In genomic region chr9:45470746-45471471, GRCm38 (mm10) we compare ENCODE assay signal across 9 mouse cellular contexts. TPM values are rescaled to one million over a fixed set of nuclear protein-coding genes. Genes with fewer than 3 reads are reported as not detected.
A peak's percentile ranks its signal among the peaks of the same experiment; 100 is the strongest.
DNase-seq lines count a peak whose midpoint lies in the region; ATAC-seq and TF ChIP-seq lines count a peak whose summit lies in the region.
"Had no signal": no experiment of that assay in that cellular context is flagged by ENCODE, and none has a peak within 500 bp of the region (broad histone marks: within the 10 kb centered on the region; RNA-seq: fewer than 3 reads in every experiment).

No protein-coding gene starts in this region.

- WGBS in kidney, adult 2 months, result 74% methylated on average over 10 of the region's 10 CpGs
- 87% methylated on average over 10 of the region's 10 CpGs for WGBS in kidney, embryonic 14.5 days

- no peaks in the 10 kb centered on the region for H3K9me3 ChIP-seq in kidney, embryonic 14.5 days (ENCODE audit: control insufficient read depth, low read length)

- TF ChIP-seq POLR2A in kidney, adult 2 months (IDR thresholded peaks at IDR 0.05; ENCODE audit: low read depth, low read length), result no peak

- intact Hi-C loops in heart, postnatal 36 days (cut with DNase I), result no loop called here

- no peaks in the 10 kb centered on the region for H3K27me3 ChIP-seq in kidney, adult 2 months (replicated peaks; ENCODE audit: control insufficient read depth, insufficient read depth, low read length)
- no peaks in the 10 kb centered on the region for H3K27me3 ChIP-seq in kidney, embryonic 14.5 days (ENCODE audit: control insufficient read depth, insufficient read depth, low read length)

- H3K4me3 ChIP-seq in kidney, adult 2 months (ENCODE audit: insufficient read depth, low read depth, low read length), result no peak overlapping the region
- H3K4me3 ChIP-seq in kidney, embryonic 14.5 days (ENCODE audit: low read length), result no peak overlapping the region

- H3K27ac ChIP-seq in kidney, adult 2 months (ENCODE audit: insufficient read depth, low read depth, low read length), result 0 out of 2 replicates have a peak overlapping the region, but pooled peaks have one; percentile 27
- H3K27ac ChIP-seq in kidney, embryonic 14.5 days (ENCODE audit: low read depth, low read length), result no peak overlapping the region
- H3K27ac ChIP-seq: macrophage had no signal

- ATAC-seq in kidney, embryonic 14.5 days (ENCODE audit: low FRiP score, low TSS enrichment), result no peak

- H3K4me2 ChIP-seq in kidney, embryonic 14.5 days (replicated peaks; ENCODE audit: low read depth, low read length), result no peak overlapping the region

- no peak overlapping the region for H3K9ac ChIP-seq in kidney, embryonic 14.5 days (ENCODE audit: low read depth, low read length)

- no peak for TF ChIP-seq CTCF in kidney, adult 2 months (conservative IDR thresholded peaks at IDR 0.05; ENCODE audit: insufficient read depth, insufficient read length, low read depth, low read length)

- no peaks in the 10 kb centered on the region for H3K36me3 ChIP-seq in kidney, adult 2 months (ENCODE audit: control insufficient read depth, insufficient read depth, low read length)
- H3K36me3 ChIP-seq in kidney, embryonic 14.5 days (ENCODE audit: control insufficient read depth, insufficient read depth, low read length), result no peaks in the 10 kb centered on the region

- DNase-seq in kidney, adult 2 months, result peak; percentile 52
- peak; percentile 23 to 29 for DNase-seq in frontal cortex, postnatal 25 days (ENCODE audit: low spot score in 2 of 2)
- DNase-seq in left cerebral cortex, adult 18-20 months (ENCODE audit: low spot score in 2 of 2), result peak; percentile 25 to 55
- DNase-seq in right cerebral cortex, postnatal 14 days, result peak; percentile 41
- DNase-seq in heart, postnatal 36 days, result no peak
- DNase-seq in gastrocnemius, adult 8-10 months (ENCODE audit: low spot score in 2 of 2), result no peak
- no peak for DNase-seq in cerebellum, postnatal 25 days

- H3K4me1 ChIP-seq in kidney, adult 2 months (ENCODE audit: control insufficient read depth, insufficient read depth, low read length), result no peaks in the 10 kb centered on the region
- no peaks in the 10 kb centered on the region for H3K4me1 ChIP-seq in kidney, embryonic 14.5 days (ENCODE audit: control insufficient read depth, insufficient read depth, low read length)

RNA-seq across cellular contexts. Expression of gene Dscaml1, which starts 44.5 kb away (rescaled TPM):
- 0.43 and 0.80 TPM in 2 replicates for polyA plus RNA-seq in kidney, adult 2 months (2012; rRNA removed)
- polyA plus RNA-seq in kidney, embryonic 14.5 days (2014; fragmentation: Nextera tagmentation; extraction: Ambion mirVana), result 0.14 and 0.23 TPM in 2 replicates
- 10 to 100 TPM; 47.7 to 48.3 TPM for total RNA-seq in left cerebral cortex, adult 18-20 months (2021)
- total RNA-seq in heart, postnatal 36 days (2021), result not detected
- total RNA-seq in gastrocnemius, adult 8-10 months (2022), result not detected

Comparison
In these comparisons a context has a peak if more than half of its experiments do, and no peak if none do; other contexts are left out.
1. DNase-seq: peak in kidney, adult 2 months (single experiment), frontal cortex, postnatal 25 days (2 of 2), left cerebral cortex, adult 18-20 months (2 of 2) and right cerebral cortex, postnatal 14 days (single experiment); none in heart, postnatal 36 days (0 of 2), gastrocnemius, adult 8-10 months (0 of 2) and cerebellum, postnatal 25 days (0 of 2).
2. RNA of gene Dscaml1, which starts 44.5 kb away (total RNA-seq): 47.7 to 48.3 TPM in left cerebral cortex, adult 18-20 months; not detected in heart, postnatal 36 days and not detected in gastrocnemius, adult 8-10 months; every median in the first group is over 10 times any median in the second.